ENCODE assay signal across 1 mouse cellular context in the genomic region with DNA sequence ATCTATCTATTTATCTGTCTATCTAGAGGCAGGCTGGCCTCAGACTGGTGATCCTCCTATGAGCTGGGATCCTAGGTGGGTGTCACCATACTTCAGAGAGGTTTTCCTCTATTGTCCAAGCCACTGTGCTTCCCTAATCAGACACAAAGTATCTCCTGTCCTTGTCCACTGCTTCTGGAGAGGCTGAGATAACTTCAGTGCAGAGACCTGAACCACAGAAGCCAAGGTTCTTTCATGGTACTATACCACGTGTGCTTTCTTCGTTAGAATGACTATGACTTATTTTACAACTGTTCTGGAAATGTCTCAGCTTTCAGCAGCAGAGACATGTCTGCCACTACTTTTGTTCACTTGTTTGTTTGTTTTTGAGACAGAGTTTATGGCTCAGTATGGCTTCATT.
TF ChIP-seq lines count a peak whose summit lies in the region.

No protein-coding gene starts in this region.

TF ChIP-seq in MEL, 35 proteins besides CTCF, POLR2A, EP300 and RAD21:
- TF ChIP-seq SIN3A (IDR thresholded peaks at IDR 0.05; ENCODE audit: low read length) = no peak
- peak; percentile 42; the same call in 1 of the 2 replicates for TF ChIP-seq TCF12 (IDR thresholded peaks at IDR 0.05; ENCODE audit: low read depth, low read length)
- 0 out of 2 replicates have a peak, but pooled peaks have one; percentile 21 for TF ChIP-seq MXI1 (IDR thresholded peaks at IDR 0.05; ENCODE audit: low read depth, low read length)
- TF ChIP-seq SMC3 (IDR thresholded peaks at IDR 0.05; ENCODE audit: low read depth, low read length) = no peak
- no peak for TF ChIP-seq CHD2 (IDR thresholded peaks at IDR 0.05; ENCODE audit: low read length)
- TF ChIP-seq USF1 (IDR thresholded peaks at IDR 0.05; ENCODE audit: low read depth, low read length) = peak; percentile 72; the same call in 1 of the 2 replicates
- TF ChIP-seq POLR2AphosphoS5 (IDR thresholded peaks at IDR 0.05; ENCODE audit: borderline replicate concordance, low read depth, low read length) = no peak
- TF ChIP-seq TAL1 (IDR thresholded peaks at IDR 0.05; ENCODE audit: low read length) = peak; percentile 41
- no peak for TF ChIP-seq GABPA (IDR thresholded peaks at IDR 0.05; ENCODE audit: low read depth, low read length)
- TF ChIP-seq MAX (IDR thresholded peaks at IDR 0.05; ENCODE audit: low read length) = peak; percentile 42; the same call in 1 of the 2 replicates
TF ChIP-seq in MEL: peak in this region for 5.
